Mouse (Mus musculus): ENCODE data around the gene Aldh1l1. TPM values are rescaled to one million over a fixed set of nuclear protein-coding genes. Genes with fewer than 3 reads are reported as not detected.

The Aldh1l1 gene
- polyA plus RNA-seq, 1 experiment = 4.0 TPM

- TF ChIP-seq POLR2A (IDR thresholded peaks at IDR 0.05; ENCODE audit: low read depth, low read length) (no peak), CTCF (IDR thresholded peaks at IDR 0.05; ENCODE audit: borderline replicate concordance, insufficient read depth, low read length) (no peak)
- no peak overlapping the region for H3K27ac ChIP-seq (ENCODE audit: insufficient read depth, low read length)
- no peak overlapping the region for H3K4me3 ChIP-seq (ENCODE audit: insufficient read depth, low read length)
- no peaks in the 10 kb centered on the region for H3K4me1 ChIP-seq (ENCODE audit: control insufficient read depth, insufficient read depth, low read length)
Observed at GRCm38 (mm10) chr6:90470255-90470654, 16.0 kb upstream of the Aldh1l1 start.

GRCm38 (mm10) chr6:90470947-90471541 is 15.2 kb upstream of the Aldh1l1 start:
- TF ChIP-seq POLR2A (IDR thresholded peaks at IDR 0.05; ENCODE audit: low read depth, low read length) (no peak), CTCF (IDR thresholded peaks at IDR 0.05; ENCODE audit: borderline replicate concordance, insufficient read depth, low read length) (no peak)
- no peak overlapping the region for H3K27ac ChIP-seq (ENCODE audit: insufficient read depth, low read length)
- H3K4me1 ChIP-seq (ENCODE audit: control insufficient read depth, insufficient read depth, low read length) = no peaks in the 10 kb centered on the region
- no peak overlapping the region for H3K4me3 ChIP-seq (ENCODE audit: insufficient read depth, low read length)

GRCm38 (mm10) chr6:90472079-90472478 is 14.1 kb upstream of the Aldh1l1 start:
- Histone ChIP-seq H3K4me3 (ENCODE audit: insufficient read depth, low read length) (no peak overlapping the region), H3K27ac (ENCODE audit: insufficient read depth, low read length) (no peak overlapping the region), H3K4me1 (ENCODE audit: control insufficient read depth, insufficient read depth, low read length) (no peaks in the 10 kb centered on the region)
- TF ChIP-seq CTCF (IDR thresholded peaks at IDR 0.05; ENCODE audit: borderline replicate concordance, insufficient read depth, low read length) (no peak), POLR2A (IDR thresholded peaks at IDR 0.05; ENCODE audit: low read depth, low read length) (no peak)

- Histone ChIP-seq H3K4me3 (ENCODE audit: insufficient read depth, low read length) (no peak overlapping the region), H3K4me1 (ENCODE audit: control insufficient read depth, insufficient read depth, low read length) (no peaks in the 10 kb centered on the region), H3K27ac (ENCODE audit: insufficient read depth, low read length) (no peak overlapping the region)
- TF ChIP-seq CTCF (IDR thresholded peaks at IDR 0.05; ENCODE audit: borderline replicate concordance, insufficient read depth, low read length) (no peak), POLR2A (IDR thresholded peaks at IDR 0.05; ENCODE audit: low read depth, low read length) (no peak)
Observed at GRCm38 (mm10) chr6:90472697-90473096, 13.5 kb upstream of the Aldh1l1 start.

- Histone ChIP-seq H3K4me3 (ENCODE audit: insufficient read depth, low read length) (no peak overlapping the region), H3K4me1 (ENCODE audit: control insufficient read depth, insufficient read depth, low read length) (no peaks in the 10 kb centered on the region), H3K27ac (ENCODE audit: insufficient read depth, low read length) (no peak overlapping the region)
- no peak for TF ChIP-seq POLR2A (IDR thresholded peaks at IDR 0.05; ENCODE audit: low read depth, low read length)
- no peak for TF ChIP-seq CTCF (IDR thresholded peaks at IDR 0.05; ENCODE audit: borderline replicate concordance, insufficient read depth, low read length)
Observed at GRCm38 (mm10) chr6:90473630-90474360, 12.4 kb upstream of the Aldh1l1 start.

GRCm38 (mm10) chr6:90474361-90474750 is 11.9 kb upstream of the Aldh1l1 start:
- H3K4me3 ChIP-seq (ENCODE audit: insufficient read depth, low read length) = no peak overlapping the region
- no peaks in the 10 kb centered on the region for H3K4me1 ChIP-seq (ENCODE audit: control insufficient read depth, insufficient read depth, low read length)
- no peak for TF ChIP-seq POLR2A (IDR thresholded peaks at IDR 0.05; ENCODE audit: low read depth, low read length)
- TF ChIP-seq CTCF (IDR thresholded peaks at IDR 0.05; ENCODE audit: borderline replicate concordance, insufficient read depth, low read length) = no peak
- no peak overlapping the region for H3K27ac ChIP-seq (ENCODE audit: insufficient read depth, low read length)

- TF ChIP-seq CTCF (IDR thresholded peaks at IDR 0.05; ENCODE audit: borderline replicate concordance, insufficient read depth, low read length) = no peak
- no peak for TF ChIP-seq POLR2A (IDR thresholded peaks at IDR 0.05; ENCODE audit: low read depth, low read length)
Observed at GRCm38 (mm10) chr6:90475176-90475853, 10.9 kb upstream of the Aldh1l1 start.

GRCm38 (mm10) chr6:90475854-90476212 is 10.4 kb upstream of the Aldh1l1 start:
- H3K27ac ChIP-seq (ENCODE audit: insufficient read depth, low read length) = no peak overlapping the region
- H3K4me1 ChIP-seq (ENCODE audit: control insufficient read depth, insufficient read depth, low read length) = no peaks in the 10 kb centered on the region
- no peak for TF ChIP-seq POLR2A (IDR thresholded peaks at IDR 0.05; ENCODE audit: low read depth, low read length)
- no peak for TF ChIP-seq CTCF (IDR thresholded peaks at IDR 0.05; ENCODE audit: borderline replicate concordance, insufficient read depth, low read length)
- no peak overlapping the region for H3K4me3 ChIP-seq (ENCODE audit: insufficient read depth, low read length)

More at GRCm38 (mm10) chr6:90475176-90475853, 10.9 kb upstream of the Aldh1l1 start:
- H3K4me3 ChIP-seq (ENCODE audit: insufficient read depth, low read length) = no peak overlapping the region
- no peaks in the 10 kb centered on the region for H3K4me1 ChIP-seq (ENCODE audit: control insufficient read depth, insufficient read depth, low read length)
- H3K27ac ChIP-seq (ENCODE audit: insufficient read depth, low read length) = no peak overlapping the region

- H3K4me1 ChIP-seq (ENCODE audit: control insufficient read depth, insufficient read depth, low read length) = no peaks in the 10 kb centered on the region
- TF ChIP-seq POLR2A (IDR thresholded peaks at IDR 0.05; ENCODE audit: low read depth, low read length) = no peak
- TF ChIP-seq CTCF (IDR thresholded peaks at IDR 0.05; ENCODE audit: borderline replicate concordance, insufficient read depth, low read length) = no peak
- H3K4me3 ChIP-seq (ENCODE audit: insufficient read depth, low read length) = no peak overlapping the region
- H3K27ac ChIP-seq (ENCODE audit: insufficient read depth, low read length) = no peak overlapping the region
Observed at GRCm38 (mm10) chr6:90476941-90477518, 9.2 kb upstream of the Aldh1l1 start.
